Mouse (Mus musculus) lung, postnatal 0 days (tissue): ENCODE measurements around the gene Olfr1055. TPM values are rescaled to one million over a fixed set of nuclear protein-coding genes. Genes with fewer than 3 reads are reported as not detected.

Experiments used
- ATAC-seq: fragments of 200-750 bp; cut with Nextera tagmentation; 2 replicates; pipeline ENCODE4 v1.8.0; 2017; ENCODE audit warnings: moderate library complexity
- DNase-seq: peaks from one replicate; pipeline ENCODE4 v3.0.0-alpha.2; 2016; ENCODE audit warnings: low spot score
- H3K27ac ChIP-seq: fragments of 300-500 bp; sonication (generic); 2 replicates; pipeline ENCODE4 v1.5.1; 2014; ENCODE audit warnings: antibody characterized with exemption, mild to moderate bottlenecking, low read length, mixed read lengths
- H3K27me3 ChIP-seq: fragments of 300-500 bp; sonication (generic); replicated peaks from 2 replicates; pipeline ENCODE4 v1.6.1; 2014; ENCODE audit warnings: low read length, mixed read lengths; ENCODE audit not compliant: insufficient read depth
- H3K36me3 ChIP-seq: fragments of 300-500 bp; sonication (generic); 2 replicates; pipeline ENCODE4 v1.6.1; 2014; ENCODE audit warnings: low read length, mixed read lengths; ENCODE audit not compliant: insufficient read depth
- H3K4me1 ChIP-seq: fragments of 300-500 bp; sonication (generic); 2 replicates; pipeline ENCODE4 v1.6.1; 2014; ENCODE audit warnings: antibody characterized with exemption, low read depth, low read length, mixed read lengths; ENCODE audit not compliant: insufficient read depth
- H3K4me2 ChIP-seq: fragments of 300-500 bp; sonication (generic); replicated peaks from 2 replicates; pipeline ENCODE4 v1.6.1; 2014; ENCODE audit warnings: low read depth, mild to moderate bottlenecking, low read length, moderate library complexity, mixed read lengths
- H3K4me3 ChIP-seq: fragments of 300-500 bp; sonication (generic); 2 replicates; pipeline ENCODE4 v1.5.1; 2014; ENCODE audit warnings: low read depth, low read length
- H3K9ac ChIP-seq: fragments of 300-500 bp; sonication (generic); replicated peaks from 2 replicates; pipeline ENCODE4 v1.6.1; 2014; ENCODE audit warnings: low read depth, mild to moderate bottlenecking
- H3K9me3 ChIP-seq: fragments of 300-500 bp; sonication (generic); 2 replicates; pipeline ENCODE4 v1.6.1; 2016; ENCODE audit warnings: low read length, mixed read lengths
- CTCF ChIP-seq: IDR thresholded peaks from 2 replicates; pipeline ENCODE4 v1.5.1; 2016; ENCODE audit warnings: antibody characterized with exemption, mild to moderate bottlenecking
- EP300 ChIP-seq: IDR thresholded peaks from 2 replicates; pipeline ENCODE4 v1.6.1; 2016; ENCODE audit warnings: antibody characterized with exemption, mild to moderate bottlenecking, control low read depth
- WGBS: fragments of 180-500 bp; shearing (Covaris S2); extraction: QIAGEN DNeasy Blood & Tissue Kit; methylation state at CpG from one replicate; pipeline ENCODE4 v1.1.7; 2014; 5-methylcytosine and 5-hydroxymethylcytosine counted together
- polyA plus RNA-seq: library from polyadenylated mRNA; unstranded; fragments of >200 nt; fragmentation: Nextera tagmentation; extraction: Ambion mirVana; gene quantifications from 2 replicates; pipeline ENCODE4 v1.2.1, GENCODE M21; 2015

The Olfr1055 gene
- polyA plus RNA-seq, 1 experiment from 2014 or later = not detected

DNA sequence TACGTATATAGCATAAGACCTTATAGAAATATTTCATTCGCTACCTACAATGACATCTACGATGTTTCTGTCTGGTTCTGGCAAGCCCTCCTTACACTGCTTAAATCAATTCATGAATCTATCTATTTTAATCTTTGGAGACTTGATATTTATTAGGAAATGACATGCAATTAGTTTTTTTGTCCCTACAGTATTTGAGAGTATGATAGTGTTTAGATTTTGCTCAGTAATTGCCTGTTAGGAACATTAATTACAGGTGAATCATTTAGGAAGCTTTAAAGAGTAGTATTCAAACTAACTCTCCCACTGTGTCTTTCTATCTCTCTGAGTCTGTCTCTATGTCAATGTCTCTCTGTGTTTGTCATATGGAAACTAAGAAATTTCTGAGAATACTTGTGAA lies 14.8 kb downstream of the Olfr1055 start, which contains the start of gene Olfr1054:
Gene Olfr1054, minus strand, starts transcription at position 101 of the 400 bp plus-strand sequence.
- H3K9me3 ChIP-seq = no peaks in the 10 kb centered on the region
- no peaks in the 10 kb centered on the region for H3K27me3 ChIP-seq
- 82% methylated on average over 3 of the region's 3 CpGs for WGBS
- DNase-seq (no peak), ATAC-seq (no peak)
- H3K4me3 ChIP-seq = no peak within 1 kb of the TSS
- H3K36me3 ChIP-seq = no peaks in the 10 kb centered on the region
- H3K4me1 ChIP-seq = no peaks in the 10 kb centered on the region
- no peak within 1 kb of the TSS for H3K9ac ChIP-seq
- TF ChIP-seq CTCF = no peak
- no peak for TF ChIP-seq EP300
- H3K27ac ChIP-seq = no peak within 1 kb of the TSS
- no peak within 1 kb of the TSS for H3K4me2 ChIP-seq

DNA sequence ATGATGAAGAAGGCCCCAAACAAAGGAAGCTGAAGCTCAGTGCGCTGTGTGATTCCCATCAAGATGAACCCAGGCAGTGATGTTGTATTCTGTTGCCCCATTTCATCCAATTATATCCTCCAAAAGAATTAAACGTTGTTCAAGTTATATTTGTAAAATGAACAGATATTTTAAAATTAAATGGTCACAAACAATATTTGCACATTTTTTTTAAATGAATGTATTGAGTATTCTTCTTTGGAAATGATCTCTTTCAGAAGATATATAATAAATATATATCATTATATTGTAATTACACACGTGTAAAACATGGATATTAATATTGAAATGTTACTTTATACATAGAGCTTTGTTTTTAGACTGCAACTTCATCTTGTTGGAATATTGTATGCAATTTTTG lies 34.9 kb downstream of the Olfr1055 start, which contains the start of gene Olfr1053:
Gene Olfr1053, minus strand, starts transcription at position 101 of the 400 bp plus-strand sequence.
- WGBS = 51% methylated on average over 3 of the region's 3 CpGs
- H3K27me3 ChIP-seq = no peaks in the 10 kb centered on the region
- no peak within 1 kb of the TSS for H3K27ac ChIP-seq
- TF ChIP-seq CTCF (no peak), EP300 (no peak)
- H3K9me3 ChIP-seq = no peaks in the 10 kb centered on the region
- H3K4me2 ChIP-seq = no peak within 1 kb of the TSS
- no peak for DNase-seq
- no peaks in the 10 kb centered on the region for H3K4me1 ChIP-seq
- no peak within 1 kb of the TSS for H3K4me3 ChIP-seq
- no peak for ATAC-seq
- H3K9ac ChIP-seq = no peak within 1 kb of the TSS
- no peaks in the 10 kb centered on the region for H3K36me3 ChIP-seq

Other genes starting within 250 kb of the Olfr1055 start
- gene Olfr1039, start 214.4 kb downstream of the Olfr1055 start, polyA plus RNA-seq = not detected in 2 replicates
- gene Olfr1040, start 203.6 kb downstream of the Olfr1055 start, polyA plus RNA-seq = not detected in 2 replicates
- gene Olfr1042, start 188.4 kb downstream of the Olfr1055 start, polyA plus RNA-seq = not detected in 2 replicates
- not detected in 2 replicates for gene Olfr1043, start 182.8 kb downstream of the Olfr1055 start, polyA plus RNA-seq
- not detected in 2 replicates for gene Olfr1044, start 172.5 kb downstream of the Olfr1055 start, polyA plus RNA-seq
- gene Olfr52, start 164.6 kb downstream of the Olfr1055 start, polyA plus RNA-seq = not detected in 2 replicates
- not detected in 2 replicates for gene Olfr1045, start 147.3 kb downstream of the Olfr1055 start, polyA plus RNA-seq
- gene Olfr1046, start 131.0 kb downstream of the Olfr1055 start, polyA plus RNA-seq = not detected in 2 replicates
- not detected in 2 replicates for gene Olfr1047, start 118.9 kb downstream of the Olfr1055 start, polyA plus RNA-seq
- not detected in 2 replicates for gene Olfr1048, start 110.0 kb downstream of the Olfr1055 start, polyA plus RNA-seq
- gene Olfr1049, start 92.0 kb downstream of the Olfr1055 start, polyA plus RNA-seq = not detected in 2 replicates
- not detected in 2 replicates for gene Olfr1051, start 71.2 kb downstream of the Olfr1055 start, polyA plus RNA-seq
- not detected in 2 replicates for gene Olfr1052, start 57.8 kb downstream of the Olfr1055 start, polyA plus RNA-seq
- gene Olfr1053, start 35.0 kb downstream of the Olfr1055 start, polyA plus RNA-seq = not detected in 2 replicates
- gene Olfr1054, start 14.9 kb downstream of the Olfr1055 start, polyA plus RNA-seq = not detected in 2 replicates
- not detected in 2 replicates for gene Olfr1056, start 12.2 kb upstream of the Olfr1055 start, polyA plus RNA-seq
- not detected in 2 replicates for gene Olfr1057, start 28.1 kb upstream of the Olfr1055 start, polyA plus RNA-seq
- not detected in 2 replicates for gene Olfr1058, start 38.3 kb upstream of the Olfr1055 start, polyA plus RNA-seq
- not detected in 2 replicates for gene Olfr1061, start 63.8 kb upstream of the Olfr1055 start, polyA plus RNA-seq
- gene Olfr1062, start 76.5 kb upstream of the Olfr1055 start, polyA plus RNA-seq = not detected in 2 replicates
- gene Olfr1065, start 100.3 kb upstream of the Olfr1055 start, polyA plus RNA-seq = not detected in 2 replicates
- gene Olfr1066, start 106.0 kb upstream of the Olfr1055 start, polyA plus RNA-seq = not detected in 2 replicates
- gene Olfr228, start 137.1 kb upstream of the Olfr1055 start, polyA plus RNA-seq = not detected in 2 replicates
- gene Olfr1076, start 158.2 kb upstream of the Olfr1055 start, polyA plus RNA-seq = not detected in 2 replicates
- gene Olfr1079, start 192.2 kb upstream of the Olfr1055 start, polyA plus RNA-seq = not detected in 2 replicates
- gene Olfr1080, start 208.0 kb upstream of the Olfr1055 start, polyA plus RNA-seq = not detected in 2 replicates
- gene Olfr1082, start 248.7 kb upstream of the Olfr1055 start, polyA plus RNA-seq = not detected in 2 replicates